Mouse (Mus musculus): ENCODE results near the gene 1700102P08Rik.

Gene 1700102P08Rik

GRCm38 (mm10) chr9:108412221-108412620, 19.6 kb downstream of the 1700102P08Rik start:
- DNase-seq: no peak

- DNase-seq: no peak
These were observed 35.8 kb downstream of the 1700102P08Rik start, which contains the start of gene Ccdc36 for GRCm38 (mm10) chr9:108428384-108428783. Gene Ccdc36, minus strand, starts transcription at chr9:108428484.

GRCm38 (mm10) chr9:108431431-108432067, 38.9 kb downstream of the 1700102P08Rik start:
- no peak for DNase-seq

GRCm38 (mm10) chr9:108436182-108436581, 43.6 kb downstream of the 1700102P08Rik start, which contains the start of gene BC048562:
Gene BC048562, plus strand, starts transcription at chr9:108436482.
- no peak for DNase-seq

- DNase-seq: no peak
These were observed 46.6 kb downstream of the 1700102P08Rik start for GRCm38 (mm10) chr9:108439176-108439575.

GRCm38 (mm10) chr9:108440485-108440884, 47.9 kb downstream of the 1700102P08Rik start:
- no peak for DNase-seq

GRCm38 (mm10) chr9:108441236-108441919, 48.8 kb downstream of the 1700102P08Rik start:
- DNase-seq: no peak

GRCm38 (mm10) chr9:108445125-108445524, 52.5 kb downstream of the 1700102P08Rik start:
- DNase-seq: no peak

- no peak for DNase-seq
These were observed 57.3 kb downstream of the 1700102P08Rik start for GRCm38 (mm10) chr9:108449860-108450259.

- no peak for DNase-seq
These were observed 57.9 kb downstream of the 1700102P08Rik start for GRCm38 (mm10) chr9:108450292-108451169.

GRCm38 (mm10) chr9:108451170-108451493, 58.5 kb downstream of the 1700102P08Rik start:
- DNase-seq: no peak

GRCm38 (mm10) chr9:108451519-108452160, 59.0 kb downstream of the 1700102P08Rik start:
- no peak for DNase-seq

GRCm38 (mm10) chr9:108452291-108452906, 59.8 kb downstream of the 1700102P08Rik start:
- DNase-seq: peak; percentile 93

GRCm38 (mm10) chr9:108452911-108453310, 60.3 kb downstream of the 1700102P08Rik start:
- no peak for DNase-seq

- no peak for DNase-seq
These were observed 60.9 kb downstream of the 1700102P08Rik start for GRCm38 (mm10) chr9:108453458-108453857.

GRCm38 (mm10) chr9:108454429-108454828, 61.8 kb downstream of the 1700102P08Rik start:
- DNase-seq: no peak

GRCm38 (mm10) chr9:108455747-108456571, 63.4 kb downstream of the 1700102P08Rik start:
- no peak for DNase-seq

GRCm38 (mm10) chr9:108456953-108457352, 64.3 kb downstream of the 1700102P08Rik start:
- no peak for DNase-seq

GRCm38 (mm10) chr9:108459939-108460318, 67.3 kb downstream of the 1700102P08Rik start:
- no peak for DNase-seq
